Mouse (Mus musculus) hindbrain, embryonic 14.5 days (tissue): ENCODE results near the gene Krtap10-10. TPM values are rescaled to one million over a fixed set of nuclear protein-coding genes. Genes with fewer than 3 reads are reported as not detected.

Experiments used
- ATAC-seq: fragments of 200-750 bp; cut with Nextera tagmentation; 2 replicates; pipeline ENCODE4 v1.8.0; 2017; ENCODE audit warnings: moderate number of reproducible peaks, mild to moderate bottlenecking, moderate TSS enrichment, moderate library complexity; ENCODE audit not compliant: low FRiP score
- DNase-seq: peaks from one replicate; pipeline ENCODE4 v3.0.0-alpha.2; 2015; ENCODE audit warnings: low spot score
- H3K27ac ChIP-seq: fragments of 300-500 bp; sonication (generic); 2 replicates; pipeline ENCODE4 v1.5.1; 2014; ENCODE audit warnings: mild to moderate bottlenecking, moderate library complexity
- H3K27me3 ChIP-seq: fragments of 300-500 bp; sonication (generic); 2 replicates; pipeline ENCODE4 v1.6.1; 2014; ENCODE audit warnings: mild to moderate bottlenecking, low read length, mixed read lengths; ENCODE audit not compliant: control insufficient read depth, insufficient read depth
- H3K36me3 ChIP-seq: fragments of 300-500 bp; sonication (generic); replicated peaks from 2 replicates; pipeline ENCODE4 v1.6.1; 2014; ENCODE audit not compliant: control insufficient read depth, insufficient read depth
- H3K4me1 ChIP-seq: fragments of 300-500 bp; sonication (generic); replicated peaks from 2 replicates; pipeline ENCODE4 v1.6.1; 2014; ENCODE audit warnings: antibody characterized with exemption, low read length, mixed read lengths; ENCODE audit not compliant: control insufficient read depth, insufficient read depth
- H3K4me2 ChIP-seq: fragments of 300-500 bp; sonication (generic); replicated peaks from 2 replicates; pipeline ENCODE4 v1.6.1; 2014; ENCODE audit warnings: mild to moderate bottlenecking, moderate library complexity
- H3K4me3 ChIP-seq: fragments of 300-500 bp; sonication (generic); replicated peaks from 2 replicates; pipeline ENCODE4 v1.5.1; 2014; ENCODE audit warnings: mild to moderate bottlenecking, low read length
- H3K9ac ChIP-seq: fragments of 300-500 bp; sonication (generic); 2 replicates; pipeline ENCODE4 v1.6.1; 2014
- H3K9me3 ChIP-seq: fragments of 300-500 bp; sonication (generic); 2 replicates; pipeline ENCODE4 v1.6.1; 2016; ENCODE audit warnings: low read length; ENCODE audit not compliant: control insufficient read depth
- WGBS: fragments of 180-500 bp; shearing (Covaris S2); extraction: QIAGEN DNeasy Blood & Tissue Kit; methylation state at CpG from one replicate; pipeline ENCODE4 v1.1.7; 2014; 5-methylcytosine and 5-hydroxymethylcytosine counted together
- polyA plus RNA-seq: library from polyadenylated mRNA; unstranded; fragments of >200 nt; fragmentation: Nextera tagmentation; extraction: Ambion mirVana; gene quantifications from 2 replicates; pipeline ENCODE4 v1.2.1, GENCODE M21; 2014

Krtap10-10 gene
- polyA plus RNA-seq, 1 experiment from 2014 or later, result not detected

- 45% methylated on average over 7 of the region's 7 CpGs for WGBS
- no peak within 1 kb of the TSS for H3K9ac ChIP-seq
- no peak within 1 kb of the TSS for H3K4me3 ChIP-seq
- H3K4me2 ChIP-seq, result no peak within 1 kb of the TSS
- ATAC-seq (no peak), DNase-seq (no peak)
- H3K9me3 ChIP-seq, result no peaks in the 10 kb centered on the region
- H3K4me1 ChIP-seq, result no peaks in the 10 kb centered on the region
- no peak within 1 kb of the TSS for H3K27ac ChIP-seq
- H3K27me3 ChIP-seq, result no peaks in the 10 kb centered on the region
- no peaks in the 10 kb centered on the region for H3K36me3 ChIP-seq
Measured at GRCm38 (mm10) chr10:77861675-77862074, 25.9 kb downstream of the Krtap10-10 start, which contains the start of gene Gm3285. Gene Gm3285, plus strand, starts transcription at chr10:77861975.

GRCm38 (mm10) chr10:77864067-77864761 is 28.5 kb downstream of the Krtap10-10 start:
- ATAC-seq, result peak; percentile 70
- peak overlapping the region; percentile 4; the same call in 1 of the 2 replicates for H3K9ac ChIP-seq
- peak overlapping the region; percentile 14 for H3K4me3 ChIP-seq
- no peak overlapping the region for H3K27ac ChIP-seq
- WGBS, result 48% methylated on average over 14 of the region's 14 CpGs
- no peaks in the 10 kb centered on the region for H3K27me3 ChIP-seq
- peak overlapping the region; percentile 34 for H3K4me2 ChIP-seq
- H3K36me3 ChIP-seq, result no peaks in the 10 kb centered on the region
- H3K4me1 ChIP-seq, result no peaks in the 10 kb centered on the region
- no peaks in the 10 kb centered on the region for H3K9me3 ChIP-seq
- DNase-seq, result no peak

- DNase-seq (no peak), ATAC-seq (no peak; the same call in none of the 2 replicates)
- Histone ChIP-seq H3K4me2 (peak overlapping the region; percentile 34), H3K27me3 (no peaks in the 10 kb centered on the region), H3K4me1 (no peaks in the 10 kb centered on the region), H3K4me3 (peak overlapping the region; percentile 14), H3K9me3 (no peaks in the 10 kb centered on the region), H3K36me3 (no peaks in the 10 kb centered on the region), H3K9ac (peak overlapping the region; percentile 4; the same call in 1 of the 2 replicates), H3K27ac (no peak overlapping the region)
- WGBS, result 39% methylated on average over 11 of the region's 11 CpGs
Measured at GRCm38 (mm10) chr10:77864762-77865143, 29.0 kb downstream of the Krtap10-10 start.

- H3K27me3 ChIP-seq, result no peaks in the 10 kb centered on the region
- no peak overlapping the region for H3K27ac ChIP-seq
- no peaks in the 10 kb centered on the region for H3K36me3 ChIP-seq
- WGBS, result 18% methylated on average over 1 of the region's 1 CpGs
- no peak overlapping the region for H3K9ac ChIP-seq
- H3K4me2 ChIP-seq, result no peak overlapping the region
- H3K4me3 ChIP-seq, result no peak overlapping the region
- H3K9me3 ChIP-seq, result no peaks in the 10 kb centered on the region
- DNase-seq (no peak), ATAC-seq (no peak)
- no peaks in the 10 kb centered on the region for H3K4me1 ChIP-seq
Measured at GRCm38 (mm10) chr10:77867546-77867945, 31.8 kb downstream of the Krtap10-10 start.

DNA sequence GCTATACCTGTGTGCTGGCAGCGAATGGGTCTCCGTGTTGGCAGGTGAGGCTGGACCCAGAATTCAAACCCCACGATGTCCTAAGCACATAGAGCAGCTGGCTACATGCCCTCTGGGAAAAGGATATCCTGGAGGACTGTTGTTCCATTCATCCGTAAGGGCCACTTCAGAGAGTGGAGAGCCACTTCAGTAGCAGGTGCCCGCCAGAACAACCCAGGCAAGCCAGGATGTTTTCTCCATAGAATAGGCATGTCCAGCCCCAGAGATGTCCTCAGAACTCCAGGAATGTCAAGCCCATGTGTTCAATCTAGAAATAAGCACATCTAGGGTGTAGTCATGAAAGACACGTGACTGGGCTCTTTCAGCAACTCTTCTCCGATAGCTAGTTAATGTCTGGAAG is 33.9 kb downstream of the Krtap10-10 start:
- Histone ChIP-seq H3K9ac (no peak overlapping the region), H3K27ac (no peak overlapping the region), H3K9me3 (no peaks in the 10 kb centered on the region), H3K4me3 (no peak overlapping the region), H3K4me2 (no peak overlapping the region), H3K4me1 (no peaks in the 10 kb centered on the region), H3K36me3 (no peaks in the 10 kb centered on the region), H3K27me3 (no peaks in the 10 kb centered on the region)
- WGBS, result 90% methylated on average over 7 of the region's 7 CpGs
- no peak for DNase-seq
- ATAC-seq, result no peak

- no peak overlapping the region for H3K9ac ChIP-seq
- 67% methylated on average over 6 of the region's 6 CpGs for WGBS
- no peak overlapping the region for H3K27ac ChIP-seq
- no peak overlapping the region for H3K4me3 ChIP-seq
- H3K36me3 ChIP-seq, result no peaks in the 10 kb centered on the region
- ATAC-seq (no peak), DNase-seq (no peak)
- H3K9me3 ChIP-seq, result no peaks in the 10 kb centered on the region
- H3K27me3 ChIP-seq, result no peaks in the 10 kb centered on the region
- H3K4me2 ChIP-seq, result no peak overlapping the region
- H3K4me1 ChIP-seq, result no peaks in the 10 kb centered on the region
Measured at GRCm38 (mm10) chr10:77878985-77879384, 43.2 kb downstream of the Krtap10-10 start.

DNA sequence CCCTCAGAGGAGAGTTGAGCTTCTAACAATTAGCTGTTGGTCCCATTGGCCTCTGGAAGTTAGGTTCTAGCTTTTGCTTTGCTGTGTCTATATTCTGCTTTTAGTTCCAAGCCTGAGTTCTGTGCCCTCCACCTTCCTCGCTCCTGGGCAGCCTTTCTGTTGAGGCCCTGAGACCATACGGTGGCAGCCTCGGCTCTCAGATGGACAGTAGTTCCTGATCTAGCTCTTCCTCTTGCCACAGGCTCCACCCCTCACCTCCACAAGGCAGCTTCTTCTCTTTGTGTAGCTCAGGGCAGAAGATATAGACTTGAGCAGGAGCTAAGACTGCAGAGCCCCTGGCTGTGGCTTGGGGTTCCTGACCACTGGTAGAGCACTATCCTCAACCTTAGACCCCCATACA is 44.6 kb downstream of the Krtap10-10 start:
- ATAC-seq (no peak), DNase-seq (no peak)
- Histone ChIP-seq H3K4me2 (no peak overlapping the region), H3K9me3 (no peaks in the 10 kb centered on the region), H3K9ac (no peak overlapping the region), H3K27ac (no peak overlapping the region), H3K4me3 (no peak overlapping the region), H3K36me3 (no peaks in the 10 kb centered on the region), H3K4me1 (no peaks in the 10 kb centered on the region), H3K27me3 (no peaks in the 10 kb centered on the region)
- 71% methylated on average over 3 of the region's 3 CpGs for WGBS

GRCm38 (mm10) chr10:77882553-77882952 is 46.8 kb downstream of the Krtap10-10 start:
- no peaks in the 10 kb centered on the region for H3K36me3 ChIP-seq
- H3K27ac ChIP-seq, result no peak overlapping the region
- H3K4me2 ChIP-seq, result no peak overlapping the region
- WGBS, result 87% methylated on average over 5 of the region's 5 CpGs
- ATAC-seq (no peak), DNase-seq (no peak)
- no peaks in the 10 kb centered on the region for H3K27me3 ChIP-seq
- H3K4me3 ChIP-seq, result no peak overlapping the region
- no peak overlapping the region for H3K9ac ChIP-seq
- no peaks in the 10 kb centered on the region for H3K4me1 ChIP-seq
- no peaks in the 10 kb centered on the region for H3K9me3 ChIP-seq

DNA sequence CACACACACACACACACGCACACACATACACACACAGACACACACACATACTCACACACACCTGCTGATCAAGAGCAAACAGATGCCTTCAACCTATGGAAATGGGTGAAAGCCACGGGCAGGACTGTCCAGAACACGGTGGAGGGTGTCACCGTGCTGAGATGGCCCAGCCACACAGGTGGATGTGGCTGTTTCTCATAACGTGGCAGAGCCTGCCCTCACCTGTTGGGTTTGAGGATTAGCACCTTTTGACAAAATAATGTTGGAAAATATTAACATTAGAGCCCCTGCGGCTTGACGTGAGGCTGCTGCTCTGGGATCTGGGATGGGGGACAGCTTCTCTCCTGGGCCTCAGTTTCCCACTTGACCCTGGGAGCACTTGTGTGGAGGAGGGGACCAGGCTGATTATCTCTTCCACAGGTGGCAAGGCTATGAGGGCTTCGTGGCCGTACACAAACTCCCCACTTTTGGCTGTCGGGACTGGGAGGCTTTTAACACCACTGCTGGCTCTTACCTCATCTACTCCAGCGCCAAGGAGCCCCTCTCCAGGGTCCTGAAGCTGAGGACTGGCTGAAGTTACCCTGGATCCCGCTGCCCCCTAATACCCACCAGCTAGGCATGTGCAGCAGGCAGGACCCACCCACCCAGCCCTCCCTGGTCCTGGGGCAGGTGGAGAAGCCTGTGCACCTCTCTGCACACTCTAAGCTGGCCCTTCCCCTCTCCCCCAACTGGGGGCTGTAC is 50.4 kb downstream of the Krtap10-10 start:
- H3K4me3 ChIP-seq, result no peak overlapping the region
- no peaks in the 10 kb centered on the region for H3K4me1 ChIP-seq
- 60% methylated on average over 12 of the region's 12 CpGs for WGBS
- H3K36me3 ChIP-seq, result no peaks in the 10 kb centered on the region
- DNase-seq (no peak), ATAC-seq (no peak)
- no peaks in the 10 kb centered on the region for H3K9me3 ChIP-seq
- no peak overlapping the region for H3K27ac ChIP-seq
- no peak overlapping the region for H3K4me2 ChIP-seq
- H3K27me3 ChIP-seq, result no peaks in the 10 kb centered on the region
- H3K9ac ChIP-seq, result no peak overlapping the region
